Mouse (Mus musculus): Measurements from ENCODE around the gene Hcn1.

DNA sequence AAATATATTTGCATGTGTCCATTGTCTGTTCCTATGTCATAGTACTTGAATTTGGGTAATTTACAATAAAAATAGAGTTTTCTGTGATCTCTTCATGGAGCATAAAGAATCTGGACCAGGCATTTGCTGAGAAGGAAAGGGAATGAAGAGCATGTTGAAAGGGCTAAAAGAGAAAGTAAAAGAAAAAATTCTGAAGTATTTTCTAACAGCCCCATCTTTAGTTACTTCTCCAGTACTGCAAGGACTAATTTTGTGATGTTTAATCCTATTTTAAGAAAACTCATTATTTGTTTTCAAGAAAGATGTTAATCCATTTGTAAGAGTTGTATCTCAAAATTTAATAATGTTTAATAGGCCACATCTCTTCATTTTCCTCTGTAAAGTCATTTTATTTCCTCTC lies 198.9 kb downstream of the Hcn1 start:
- TF ChIP-seq POLR2A (IDR thresholded peaks at IDR 0.05; ENCODE audit: low read depth, low read length) (no peak), CTCF (IDR thresholded peaks at IDR 0.05; ENCODE audit: extremely low read depth, insufficient read depth, insufficient read length, insufficient replicate concordance) (no peak)
